In the genomic region with DNA sequence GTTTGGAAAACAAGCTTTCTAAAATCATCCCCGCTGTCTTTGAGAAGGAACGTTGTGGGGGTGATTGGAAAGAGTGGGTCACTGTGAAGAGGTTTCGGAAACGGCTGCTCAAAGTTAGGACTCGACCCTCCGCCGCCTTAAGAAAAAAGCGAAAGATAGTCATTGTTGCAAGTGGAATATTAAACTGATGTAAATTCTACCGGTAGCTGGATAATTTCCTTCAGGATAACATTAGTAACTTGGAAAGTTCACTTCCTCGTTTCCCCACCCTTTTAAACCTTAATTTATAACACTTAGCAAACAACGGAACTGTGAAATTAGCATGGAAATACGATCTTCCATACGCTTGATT, we compare ENCODE assay signal across 8 mouse cellular contexts. TPM values are rescaled to one million over a fixed set of nuclear protein-coding genes. Genes with fewer than 3 reads are reported as not detected.
DNase-seq lines count a peak whose midpoint lies in the region; ATAC-seq lines count a peak whose summit lies in the region.

No protein-coding gene starts in this region.

- peak overlapping the region; percentile 96 for H3K4me2 ChIP-seq in neural tube, embryonic 11.5 days (ENCODE audit: low read depth)
- peak overlapping the region; percentile 97 for H3K4me2 ChIP-seq in limb, embryonic 13.5 days (replicated peaks)
- peak overlapping the region; percentile 92 for H3K4me2 ChIP-seq in stomach, embryonic 14.5 days (replicated peaks; ENCODE audit: low read depth, low read length)

- peak overlapping the region; percentile 81 for H3K4me3 ChIP-seq in neural tube, embryonic 11.5 days (ENCODE audit: low read depth, low read length)
- H3K4me3 ChIP-seq in limb, embryonic 13.5 days: peak overlapping the region; percentile 65
- H3K4me3 ChIP-seq in stomach, embryonic 14.5 days (ENCODE audit: low read depth, low read length): peak overlapping the region; percentile 67

- 2% methylated on average over 13 of the region's 13 CpGs for WGBS in neural tube, embryonic 11.5 days
- 5% methylated on average over 13 of the region's 13 CpGs for WGBS in limb, embryonic 13.5 days
- WGBS in stomach, embryonic 14.5 days: 6% methylated on average over 13 of the region's 13 CpGs

- no peak overlapping the region for H3K27ac ChIP-seq in neural tube, embryonic 11.5 days (ENCODE audit: low read depth, low read length)
- no peak overlapping the region for H3K27ac ChIP-seq in limb, embryonic 13.5 days
- no peak overlapping the region for H3K27ac ChIP-seq in stomach, embryonic 14.5 days (ENCODE audit: low read length)

- H3K9ac ChIP-seq in neural tube, embryonic 11.5 days (ENCODE audit: low read length): peak overlapping the region; percentile 66
- H3K9ac ChIP-seq in limb, embryonic 13.5 days: peak overlapping the region; percentile 61; the same call in 1 of the 2 replicates
- H3K9ac ChIP-seq in stomach, embryonic 14.5 days (replicated peaks; ENCODE audit: low read depth, low read length): no peak overlapping the region; the same call in 1 of the 2 replicates

- H3K4me1 ChIP-seq in neural tube, embryonic 11.5 days (ENCODE audit: control insufficient read depth, insufficient read depth, low read length): 0 out of 2 replicates have a peak, but pooled peaks cover 4% of the 10 kb centered on the region
- H3K4me1 ChIP-seq in limb, embryonic 13.5 days: peaks cover 25% of the 10 kb centered on the region
- H3K4me1 ChIP-seq in stomach, embryonic 14.5 days (ENCODE audit: control insufficient read depth, insufficient read depth, low read length): no peaks in the 10 kb centered on the region

- DNase-seq in embryo, embryonic 10.5 days (ENCODE audit: low spot score): peak; percentile 58
- DNase-seq in embryo, embryonic 9.5 days (ENCODE audit: extremely low spot score): no peak
- no peak for DNase-seq in neural tube, embryonic 11.5 days (ENCODE audit: low spot score)
- DNase-seq in neural tube, embryonic 10.5 days (ENCODE audit: extremely low spot score, low spot score): no peak
- no peak for DNase-seq in right cerebral cortex, postnatal 36 days (ENCODE audit: low spot score in 2 of 2)
- no peak for DNase-seq in cerebellum, postnatal 10 days

- no peaks in the 10 kb centered on the region for H3K9me3 ChIP-seq in neural tube, embryonic 11.5 days (ENCODE audit: control insufficient read depth, low read length)
- no peaks in the 10 kb centered on the region for H3K9me3 ChIP-seq in limb, embryonic 13.5 days
- no peaks in the 10 kb centered on the region for H3K9me3 ChIP-seq in stomach, embryonic 14.5 days (ENCODE audit: control insufficient read depth, low read depth, low read length)

- H3K36me3 ChIP-seq in neural tube, embryonic 11.5 days (ENCODE audit: control insufficient read depth, insufficient read depth, low read length): no peaks in the 10 kb centered on the region
- no peaks in the 10 kb centered on the region for H3K36me3 ChIP-seq in limb, embryonic 13.5 days
- no peaks in the 10 kb centered on the region for H3K36me3 ChIP-seq in stomach, embryonic 14.5 days (ENCODE audit: control insufficient read depth, insufficient read depth, low read length)

- no peak for ATAC-seq in neural tube, embryonic 11.5 days (ENCODE audit: insufficient read depth, low FRiP score, low TSS enrichment)
- ATAC-seq in limb, embryonic 13.5 days (ENCODE audit: low FRiP score, low read depth): no peak
- ATAC-seq in stomach, embryonic 14.5 days (ENCODE audit: insufficient number of reproducible peaks, insufficient read depth, low FRiP score, low read depth): no peak

- peaks cover 11% of the 10 kb centered on the region for H3K27me3 ChIP-seq in neural tube, embryonic 11.5 days (ENCODE audit: control insufficient read depth, insufficient read depth, low read length)
- H3K27me3 ChIP-seq in limb, embryonic 13.5 days: peaks cover 75% of the 10 kb centered on the region
- H3K27me3 ChIP-seq in stomach, embryonic 14.5 days (ENCODE audit: control insufficient read depth, insufficient read depth, low read length): peaks cover 24% of the 10 kb centered on the region

RNA-seq across cellular contexts. Expression of a gene that starts 3.0 kb away (rescaled TPM):
- 6.4 and 9.1 TPM in 2 replicates for polyA plus RNA-seq in neural tube, embryonic 11.5 days (2014; fragmentation: Nextera tagmentation; extraction: Ambion mirVana)
- polyA plus RNA-seq in limb, embryonic 13.5 days (2015; fragmentation: Nextera tagmentation; extraction: Ambion mirVana): 0.88 and 1.2 TPM in 2 replicates
- polyA plus RNA-seq in stomach, embryonic 14.5 days (2014; fragmentation: Nextera tagmentation; extraction: Ambion mirVana): 0.27 and 0.61 TPM in 2 replicates
